Mouse (Mus musculus) adrenal gland, adult 8-10 months (tissue): ENCODE results near the gene D630045J12Rik. TPM values are rescaled to one million over a fixed set of nuclear protein-coding genes. Genes with fewer than 3 reads are reported as not detected.

Experiments used
- DNase-seq: peaks from one replicate; pipeline ENCODE4 v3.0.0; 2022
- total RNA-seq, 4 experiments: library from RNA; stranded (reverse); gene quantifications; 2 replicates each; pipeline ENCODE4 v1.2.4; 2022

Gene D630045J12Rik
- total RNA-seq, 4 experiments from 2014 or later: 3.5 to 7.2 (median 5.5) TPM

DNA sequence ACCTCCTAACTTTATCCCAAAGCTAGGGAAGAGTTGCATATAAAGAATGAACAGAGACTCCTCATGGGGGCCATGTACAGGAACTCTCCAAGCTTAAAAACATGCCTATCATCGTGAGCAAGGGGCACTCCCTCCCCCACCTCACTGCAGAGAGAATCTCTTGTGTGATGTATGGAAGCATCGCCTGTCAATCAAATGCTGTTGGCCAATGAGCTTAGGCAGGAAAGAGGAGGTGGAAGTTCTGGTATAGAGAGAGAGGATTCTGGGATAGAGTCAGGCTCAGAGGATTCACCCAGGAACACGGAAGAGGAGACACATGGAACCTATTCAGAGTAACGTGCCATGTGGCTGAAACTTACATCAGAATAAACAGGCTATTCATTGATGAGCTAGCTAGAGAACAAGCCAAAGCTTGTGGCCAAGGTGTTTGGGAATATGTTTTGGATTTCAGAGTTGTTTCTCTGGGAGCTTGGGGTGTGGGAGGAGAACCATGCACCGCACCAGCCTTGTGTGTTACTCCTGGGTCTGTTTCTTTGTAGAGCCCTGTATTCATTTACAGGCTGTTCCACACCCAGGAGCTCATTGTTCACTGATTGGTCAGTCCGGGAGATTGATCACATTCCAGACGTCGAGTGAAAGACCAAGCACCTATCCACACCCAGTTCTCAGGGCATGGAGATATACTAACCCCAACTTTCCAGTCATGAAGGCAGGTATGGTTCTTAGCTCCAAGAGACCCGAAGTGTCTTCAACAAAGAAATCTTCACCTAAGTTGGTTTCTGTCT lies 166.4 kb downstream of the D630045J12Rik start:
- no peak for DNase-seq

DNA sequence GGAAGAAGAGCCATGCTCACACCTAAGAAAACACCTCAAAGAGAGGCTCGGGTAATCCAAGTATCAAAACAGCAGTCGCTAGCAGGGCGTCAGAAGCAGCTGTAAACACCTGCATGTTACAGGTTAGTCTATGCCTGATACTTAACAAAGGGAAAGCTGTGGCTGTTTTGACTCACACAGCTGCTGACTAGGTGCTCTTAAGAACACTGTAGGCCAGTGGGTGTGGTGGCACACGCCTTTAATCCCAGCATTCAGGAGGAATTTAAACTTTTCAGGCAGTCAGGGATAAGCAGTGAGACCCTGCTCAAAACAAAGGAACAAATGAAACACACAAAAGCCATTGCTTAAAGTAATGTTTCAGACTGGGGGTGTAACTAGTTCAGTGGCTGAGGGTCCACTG lies 170.6 kb downstream of the D630045J12Rik start:
- no peak for DNase-seq

DNA sequence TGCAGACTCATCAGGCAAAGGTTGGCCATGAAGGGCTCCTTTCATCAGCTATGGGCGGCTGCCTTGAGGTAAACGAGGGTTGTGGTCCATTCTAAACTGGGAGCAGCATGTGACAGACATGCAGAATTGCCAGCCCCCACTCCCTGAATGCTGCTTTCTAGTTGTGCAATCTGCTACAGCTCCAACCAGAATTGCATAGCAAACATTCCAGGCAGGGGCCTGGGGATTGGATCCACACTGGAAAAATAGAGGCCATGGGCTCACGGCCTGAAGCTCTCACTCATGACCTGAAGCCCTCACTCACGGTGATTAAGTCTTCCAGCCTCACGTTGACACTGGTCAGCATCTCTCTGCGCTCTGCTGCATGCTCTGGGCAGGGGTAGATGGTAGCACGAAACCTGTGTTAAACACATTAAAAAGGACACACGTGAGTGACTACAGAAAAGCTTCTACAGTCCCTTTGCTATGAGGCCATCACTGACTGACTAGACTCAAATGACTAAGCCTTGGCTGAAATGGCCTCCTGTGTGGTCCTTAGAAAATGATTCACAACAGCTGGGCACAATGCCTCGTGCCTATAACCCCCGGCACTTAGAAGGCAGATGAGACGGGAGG lies 172.0 kb downstream of the D630045J12Rik start:
- no peak for DNase-seq

DNA sequence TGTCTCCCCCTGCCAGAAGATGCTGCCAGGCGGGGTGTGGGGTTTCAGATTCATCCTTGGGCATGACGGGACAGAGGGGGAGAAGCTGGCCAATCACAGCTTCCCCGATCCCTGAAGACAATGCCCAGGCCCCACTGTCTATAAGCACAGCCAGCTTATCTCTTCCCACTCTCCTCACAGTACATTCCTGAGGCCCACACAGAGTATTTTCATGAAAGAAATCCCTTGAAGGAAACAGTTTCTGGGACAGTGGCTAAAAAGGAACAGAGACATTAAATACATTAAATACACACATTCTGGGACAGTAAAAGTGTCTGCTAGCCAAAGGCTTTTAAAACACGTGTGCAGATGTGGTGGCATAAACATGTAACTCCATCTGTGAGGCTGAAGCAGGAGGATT lies 173.4 kb downstream of the D630045J12Rik start:
- DNase-seq: no peak

DNA sequence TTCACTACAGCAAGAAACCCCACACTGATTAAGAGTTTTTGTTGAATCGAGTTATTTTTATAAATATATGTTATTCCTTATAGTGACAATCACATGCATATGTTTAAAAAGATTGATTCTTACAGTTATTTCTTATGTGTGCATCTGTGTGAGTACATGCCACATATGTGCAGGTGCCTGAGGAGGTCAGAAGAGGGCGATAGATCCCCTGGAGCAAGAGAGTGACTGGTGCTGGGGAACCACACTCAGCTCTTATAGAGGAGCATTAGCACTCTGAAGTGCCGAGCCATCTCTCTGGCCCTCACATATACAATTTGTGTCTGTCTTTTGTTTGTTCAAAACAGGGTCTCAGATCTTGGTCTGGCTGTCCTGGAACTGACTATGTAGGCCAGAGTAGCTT lies 180.2 kb downstream of the D630045J12Rik start:
- no peak for DNase-seq

Other genes with a start within 250 kb of the D630045J12Rik start
- gene Svopl, start 207.0 kb downstream of the D630045J12Rik start, total RNA-seq: 1 to 10 TPM in 2 of 4 experiments, under 1 TPM in 2; 0.70 to 1.1 (median 0.96) TPM
- gene Tmem213, start 144.8 kb downstream of the D630045J12Rik start, total RNA-seq: not detected
- 1 to 10 TPM in 3 of 4 experiments, under 1 TPM in 1; 0.80 to 3.0 (median 2.3) TPM for gene Atp6v0a4, start 129.4 kb downstream of the D630045J12Rik start, total RNA-seq
- gene Zc3hav1l, start 45.2 kb upstream of the D630045J12Rik start, total RNA-seq: 1 to 10 TPM; 3.5 to 4.7 (median 3.8) TPM
- 10 to 100 TPM; 59.7 to 72.1 (median 67.7) TPM for gene Zc3hav1, start 100.6 kb upstream of the D630045J12Rik start, total RNA-seq
- 1 to 10 TPM; 3.0 to 8.2 (median 4.7) TPM for gene Ttc26, start 127.5 kb upstream of the D630045J12Rik start, total RNA-seq
- 10 to 100 TPM; 26.2 to 50.5 (median 35.0) TPM for gene Ubn2, start 179.9 kb upstream of the D630045J12Rik start, total RNA-seq